Mouse (Mus musculus) MEL (cell line): ENCODE results near the gene Nf2. TPM values are rescaled to one million over a fixed set of nuclear protein-coding genes. Genes with fewer than 3 reads are reported as not detected.
"Not testable (repeated sequence)": the region's sequence is repeated elsewhere in the genome, so short reads cannot be mapped to it uniquely, and the experiment has no call there.

Experiments used
- DNase-seq: peaks from one replicate; pipeline ENCODE4 v3.0.0; 2011; ENCODE audit warnings: low read depth, low spot score
- H3K27ac ChIP-seq: 2 replicates; pipeline ENCODE4 v1.5.1; 2012; ENCODE audit warnings: low read depth, mild to moderate bottlenecking, control low read depth, low read length, moderate library complexity; ENCODE audit not compliant: control insufficient read depth
- H3K27me3 ChIP-seq, 2 experiments: fragments of 150-350 bp in 1 of 2; sonication (generic) in 1 of 2; 2 replicates each; pipeline ENCODE4 v1.6.1; 2012; ENCODE audit warnings: low read length in 2 of 2, mild to moderate bottlenecking in 2 of 2, improper control_type of control experiment in 1 of 2, moderate library complexity in 1 of 2; ENCODE audit not compliant: insufficient read depth in 2 of 2, control insufficient read depth in 1 of 2
- H3K36me3 ChIP-seq, 2 experiments: 2 replicates each; pipeline ENCODE4 v1.6.1; 2012 to 2014; ENCODE audit warnings: low read length in 2 of 2, improper control_type of control experiment in 1 of 2, inconsistent platforms in 1 of 2, mild to moderate bottlenecking in 1 of 2; ENCODE audit not compliant: insufficient read depth in 2 of 2, control insufficient read depth in 1 of 2
- H3K4me1 ChIP-seq, 2 experiments: fragments of 150-350 bp in 1 of 2; sonication (generic) in 1 of 2; 2 replicates each; pipeline ENCODE4 v1.6.1; 2012; ENCODE audit warnings: low read length in 2 of 2, improper control_type of control experiment in 1 of 2, mild to moderate bottlenecking in 1 of 2; ENCODE audit not compliant: insufficient read depth in 2 of 2, control insufficient read depth in 1 of 2
- H3K4me3 ChIP-seq, 2 experiments: fragments of 150-350 bp in 1 of 2; sonication (generic) in 1 of 2; 2 replicates each; pipeline ENCODE4 v1.5.1; 2012; ENCODE audit warnings: low read depth in 2 of 2, low read length in 2 of 2, mild to moderate bottlenecking in 2 of 2, moderate library complexity in 2 of 2, control low read depth in 1 of 2, improper control_type of control experiment in 1 of 2; ENCODE audit not compliant: control insufficient read depth in 1 of 2, insufficient read depth in 1 of 2
- H3K79me2 ChIP-seq: 2 replicates; pipeline ENCODE4 v1.6.1; 2012; ENCODE audit warnings: mild to moderate bottlenecking, low read length, moderate library complexity; ENCODE audit not compliant: control insufficient read depth, poor library complexity, insufficient read depth
- H3K9ac ChIP-seq: 2 replicates; pipeline ENCODE4 v1.6.1; 2012; ENCODE audit warnings: low read depth, mild to moderate bottlenecking, control low read depth, low read length, moderate library complexity; ENCODE audit not compliant: control insufficient read depth, poor library complexity, severe bottlenecking
- H3K9me3 ChIP-seq: fragments of 150-350 bp; sonication (generic); replicated peaks from 2 replicates; pipeline ENCODE4 v1.6.1; 2012; ENCODE audit warnings: mild to moderate bottlenecking, low read length, improper control_type of control experiment, moderate library complexity; ENCODE audit not compliant: insufficient read depth
- CTCF ChIP-seq, 3 experiments: IDR thresholded peaks in 2 of 3; conservative IDR thresholded peaks in 1 of 3; 2 replicates each; pipeline ENCODE4 v1.5.1; 2011 to 2012; ENCODE audit warnings: low read length in 3 of 3, low read depth in 2 of 3, mild to moderate bottlenecking in 2 of 3, improper control_type of control experiment in 1 of 3, inconsistent platforms in 1 of 3, mixed read lengths in 1 of 3, moderate library complexity in 1 of 3; ENCODE audit not compliant: control insufficient read depth in 1 of 3, insufficient read depth in 1 of 3, poor library complexity in 1 of 3, severe bottlenecking in 1 of 3
- HCFC1 ChIP-seq: IDR thresholded peaks from 2 replicates; pipeline ENCODE4 v1.6.1; 2012; ENCODE audit warnings: low read depth, mild to moderate bottlenecking, inconsistent platforms, low read length, improper control_type of control experiment, moderate library complexity
- MAX ChIP-seq: IDR thresholded peaks from 2 replicates; pipeline ENCODE4 v1.6.1; 2011; ENCODE audit warnings: low read length, improper control_type of control experiment
- MEF2A ChIP-seq: IDR thresholded peaks from 2 replicates; pipeline ENCODE4 v1.6.1; 2014; ENCODE audit warnings: low read depth, mild to moderate bottlenecking, inconsistent platforms, low read length, improper control_type of control experiment; ENCODE audit not compliant: poor library complexity, insufficient replicate concordance, severe bottlenecking; ENCODE audit errors: extremely low read depth
- NELFE ChIP-seq: IDR thresholded peaks from 2 replicates; pipeline ENCODE4 v1.6.1; 2011; ENCODE audit warnings: low read depth, low read length, improper control_type of control experiment
- NRF1 ChIP-seq: IDR thresholded peaks from 2 replicates; pipeline ENCODE4 v1.6.1; 2014; ENCODE audit warnings: low read depth, mild to moderate bottlenecking, inconsistent platforms, low read length, improper control_type of control experiment, moderate library complexity; ENCODE audit not compliant: poor library complexity, insufficient read depth, severe bottlenecking
- RAD21 ChIP-seq: IDR thresholded peaks from 2 replicates; pipeline ENCODE4 v1.6.1; 2011; ENCODE audit warnings: mild to moderate bottlenecking, low read depth, low read length, improper control_type of control experiment
- RCOR1 ChIP-seq: IDR thresholded peaks from 2 replicates; pipeline ENCODE4 v1.6.1; 2012; ENCODE audit warnings: low read depth, mild to moderate bottlenecking, inconsistent platforms, low read length, improper control_type of control experiment
- SIN3A ChIP-seq: IDR thresholded peaks from 2 replicates; pipeline ENCODE4 v1.6.1; 2012; ENCODE audit warnings: low read length, improper control_type of control experiment, inconsistent platforms
- SMC3 ChIP-seq: IDR thresholded peaks from 2 replicates; pipeline ENCODE4 v1.6.1; 2011; ENCODE audit warnings: low read depth, low read length, improper control_type of control experiment
- polyA plus RNA-seq, 2 experiments: library from polyadenylated mRNA; stranded (reverse) in 1 of 2; unstranded in 1 of 2; fragments of >175 nt in 1 of 2; fragments of >200 nt in 1 of 2; gene quantifications; 2 replicates each; pipeline versions ENCODE4 v1.2.1 to v1.2.4; 2012; ENCODE audit warnings: low replicate concordance in 2 of 2, low read depth in 1 of 2; ENCODE audit not compliant: insufficient read length in 2 of 2, insufficient read depth in 1 of 2, missing spikeins in 1 of 2
- total RNA-seq: library from RNA; depleted of rRNA; stranded (reverse); fragments of 300-350 nt; gene quantifications from 2 replicates; pipeline ENCODE4 v1.2.3, GENCODE M21; 2012

Gene Nf2
- total and polyA plus RNA-seq, 3 experiments = 73.6 to 246 (median 95.6) TPM

- H3K27me3 ChIP-seq, H3K4me1 ChIP-seq, H3K9me3 ChIP-seq, DNase-seq, H3K79me2 ChIP-seq, H3K27ac ChIP-seq, H3K36me3 ChIP-seq, H3K4me3 ChIP-seq, H3K9ac ChIP-seq: not testable (repeated sequence)
- peak in 1 of 3 experiments; percentile 44; a peak in 2 of 6 replicates for TF ChIP-seq CTCF (IDR thresholded peaks at IDR 0.05 in 2 of 3, conservative IDR thresholded peaks at IDR 0.05 in 1 of 3; ENCODE audit: control insufficient read depth in 1 of 3, insufficient read depth in 1 of 3, low read depth in 2 of 3, low read length in 3 of 3, poor library complexity in 1 of 3, severe bottlenecking in 1 of 3)
Measured at GRCm38 (mm10) chr11:4822446-4822842, 26.9 kb downstream of the Nf2 start.

- H3K27ac ChIP-seq = no peak overlapping the region
- peaks cover 8% of the 10 kb centered on the region for H3K79me2 ChIP-seq
- H3K4me3 ChIP-seq = no peak overlapping the region
- peak; percentile 68 for DNase-seq
- peaks cover 0 to 4% of the 10 kb centered on the region in 2 experiments; a peak in 1 of 4 replicates for H3K4me1 ChIP-seq
- no peak overlapping the region for H3K9ac ChIP-seq
- TF ChIP-seq RCOR1 (no peak), MAX (no peak), RAD21 (peak; percentile 81), CTCF (IDR thresholded peaks at IDR 0.05 in 2 of 3, conservative IDR thresholded peaks at IDR 0.05 in 1 of 3; ENCODE audit: control insufficient read depth in 1 of 3, insufficient read depth in 1 of 3, low read depth in 2 of 3, low read length in 3 of 3, poor library complexity in 1 of 3, severe bottlenecking in 1 of 3) (peak; percentile 45 to 83 (median 47)), SIN3A (no peak), NRF1 (no peak), HCFC1 (0 out of 2 replicates have a peak, but pooled peaks have one; percentile 17), MEF2A (no peak), SMC3 (peak; percentile 74), NELFE (no peak)
- TF ChIP-seq, all 39 proteins: peak for 4
- H3K9me3 ChIP-seq = no peaks in the 10 kb centered on the region
- no peaks in the 10 kb centered on the region for H3K27me3 ChIP-seq
- peaks cover 2 to 3% of the 10 kb centered on the region in 2 experiments for H3K36me3 ChIP-seq
Measured at GRCm38 (mm10) chr11:4821492-4822445, 27.6 kb downstream of the Nf2 start.
